Mouse (Mus musculus) C2C12 (cell line): Measurements from ENCODE around the gene Rpgrip1l.

Experiments used
- CTCF ChIP-seq: IDR thresholded peaks from one replicate; pipeline ENCODE4 v1.5.1; 2011; ENCODE audit not compliant: control insufficient read depth, insufficient read depth, insufficient read length
- FOSL1 ChIP-seq: IDR thresholded peaks from one replicate; pipeline ENCODE4 v1.8.0; 2011; ENCODE audit warnings: mild to moderate bottlenecking, low read length; ENCODE audit not compliant: poor library complexity, insufficient read depth, severe bottlenecking
- MAX ChIP-seq: IDR thresholded peaks from one replicate; pipeline ENCODE4 v1.6.1; 2011; ENCODE audit warnings: mild to moderate bottlenecking, control low read depth
- MYOD1 ChIP-seq: IDR thresholded peaks from one replicate; pipeline ENCODE4 v1.6.1; 2011; ENCODE audit warnings: low read depth; ENCODE audit not compliant: control insufficient read depth, insufficient read length
- MYOG ChIP-seq: IDR thresholded peaks from one replicate; pipeline ENCODE4 v1.6.1; 2011; ENCODE audit not compliant: control insufficient read depth, insufficient read length; ENCODE audit errors: extremely low read depth
- USF1 ChIP-seq: IDR thresholded peaks from one replicate; pipeline ENCODE4 v1.6.1; 2011; ENCODE audit warnings: low read depth, mild to moderate bottlenecking, control low read depth, moderate library complexity

DNA sequence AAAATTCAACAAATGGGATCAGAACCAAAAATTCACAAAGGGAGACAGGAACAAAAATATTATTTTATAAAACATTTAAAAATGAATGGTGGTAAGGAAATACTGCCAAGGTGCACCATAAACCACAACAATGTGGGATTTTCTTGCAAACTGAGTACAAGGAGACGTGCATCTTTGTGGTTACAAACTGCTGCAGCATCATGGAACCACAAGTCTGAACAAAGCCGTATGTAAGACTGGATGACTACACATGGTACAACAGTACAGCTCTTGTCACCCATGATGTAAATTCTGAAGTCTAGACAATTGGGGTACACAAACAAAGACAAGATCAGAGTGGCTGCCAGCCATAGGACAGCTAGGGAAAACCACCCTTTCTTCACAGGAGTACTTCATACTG is 14.4 kb downstream of the Rpgrip1l start:
- TF ChIP-seq CTCF (no peak), USF1 (no peak), MYOG (no peak), MAX (no peak), FOSL1 (no peak), MYOD1 (no peak)
